Mouse (Mus musculus) bone marrow macrophage, adult 2 months (primary cell): ENCODE measurements around the gene Styx.

ENCODE experiments used
- CTCF ChIP-seq: IDR thresholded peaks from 2 replicates; pipeline ENCODE4 v1.5.1; 2012; ENCODE audit warnings: low read depth, mild to moderate bottlenecking, low read length, moderate library complexity
- POLR2A ChIP-seq: IDR thresholded peaks from 2 replicates; pipeline ENCODE4 v1.6.1; 2012; ENCODE audit warnings: mild to moderate bottlenecking, low read depth, low read length, borderline replicate concordance

DNA sequence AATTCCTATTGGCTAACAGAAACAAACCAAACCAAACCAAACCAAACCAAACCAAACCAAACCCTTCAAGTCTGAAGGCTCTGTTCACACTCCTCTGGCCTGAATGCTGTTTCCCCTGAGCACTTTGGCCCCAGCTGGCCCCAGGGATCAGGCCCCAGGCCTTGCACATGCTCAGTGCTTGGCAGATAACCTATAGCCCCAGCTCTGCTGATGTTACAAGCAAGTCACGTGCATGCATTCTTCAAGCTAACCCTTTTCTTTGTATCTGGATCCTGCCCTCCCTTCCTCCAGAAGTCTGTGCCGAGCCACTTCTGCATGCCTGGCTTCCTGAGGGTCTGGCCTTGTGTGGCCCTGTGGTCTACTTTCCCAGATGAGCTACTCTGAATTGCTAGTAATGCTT, 100.2 kb downstream of the Styx start:
- no peak for TF ChIP-seq POLR2A
- TF ChIP-seq CTCF = no peak
